Mouse (Mus musculus) heart, adult 11 months (tissue): ENCODE data around the gene Hif3a.

Experiments used
- DNase-seq: peaks from one replicate; pipeline ENCODE4 v3.0.0; 2022

The Hif3a gene

GRCm38 (mm10) chr7:17024814-17025504 is 37.3 kb downstream of the Hif3a start:
- DNase-seq: peak; percentile 97

- no peak for DNase-seq
These were observed 38.1 kb downstream of the Hif3a start for GRCm38 (mm10) chr7:17024141-17024540.

GRCm38 (mm10) chr7:17023701-17024100 is 38.5 kb downstream of the Hif3a start:
- DNase-seq: peak; percentile 94

GRCm38 (mm10) chr7:17022176-17022575 is 40.1 kb downstream of the Hif3a start:
- DNase-seq: no peak

- no peak for DNase-seq
These were observed 42.6 kb downstream of the Hif3a start for GRCm38 (mm10) chr7:17019426-17020166.

GRCm38 (mm10) chr7:17017921-17018320 is 44.3 kb downstream of the Hif3a start:
- no peak for DNase-seq

GRCm38 (mm10) chr7:17017036-17017435 is 45.2 kb downstream of the Hif3a start:
- DNase-seq: peak; percentile 99

- no peak for DNase-seq
These were observed 46.8 kb downstream of the Hif3a start for GRCm38 (mm10) chr7:17015381-17015780.

GRCm38 (mm10) chr7:17011909-17012590 is 50.2 kb downstream of the Hif3a start:
- no peak for DNase-seq

GRCm38 (mm10) chr7:17010010-17010347 is 52.2 kb downstream of the Hif3a start:
- DNase-seq: peak; percentile 93

- peak; percentile 93 for DNase-seq
These were observed 52.8 kb downstream of the Hif3a start for GRCm38 (mm10) chr7:17009326-17010009.

- DNase-seq: no peak
These were observed 54.9 kb downstream of the Hif3a start for GRCm38 (mm10) chr7:17007300-17007699.

- no peak for DNase-seq
These were observed 57.5 kb downstream of the Hif3a start for GRCm38 (mm10) chr7:17004716-17005115.

- DNase-seq: no peak
These were observed 58.8 kb downstream of the Hif3a start for GRCm38 (mm10) chr7:17003230-17003960.

- DNase-seq: peak; percentile 96
These were observed 59.6 kb downstream of the Hif3a start for GRCm38 (mm10) chr7:17002375-17003195.

GRCm38 (mm10) chr7:16999650-17000049 is 62.6 kb downstream of the Hif3a start:
- DNase-seq: peak; percentile 98

- no peak for DNase-seq
These were observed 63.0 kb downstream of the Hif3a start for GRCm38 (mm10) chr7:16999233-16999632.

GRCm38 (mm10) chr7:16995345-16995744 is 66.9 kb downstream of the Hif3a start:
- DNase-seq: no peak

- DNase-seq: no peak
These were observed 67.8 kb downstream of the Hif3a start for GRCm38 (mm10) chr7:16994400-16994799.

- DNase-seq: peak; percentile 99
These were observed 68.4 kb downstream of the Hif3a start for GRCm38 (mm10) chr7:16993651-16994399.

- no peak for DNase-seq
These were observed 69.8 kb downstream of the Hif3a start, which contains the start of gene Ccdc8 for GRCm38 (mm10) chr7:16992451-16992807. Gene Ccdc8 (plus strand): TSS chr7:16992708.
